Mouse (Mus musculus) bone marrow, adult 2 months (tissue): ENCODE measurements at regions not wholly inside any gene's neighbourhood (a gene's known extent, or its start where the extent isn't known, plus 50 kb on each side); places are given as distances from the start of the nearest gene placed in this dataset.

Experiments used
- H3K27ac ChIP-seq: fragments of 200-500 bp; 2 replicates; pipeline ENCODE4 v1.5.1; 2012; ENCODE audit warnings: low read depth, mild to moderate bottlenecking, control low read depth, inconsistent platforms, low read length; ENCODE audit not compliant: control insufficient read depth, poor library complexity, insufficient read depth
- H3K4me1 ChIP-seq: fragments of 200-500 bp; 2 replicates; pipeline ENCODE4 v1.6.1; 2011; ENCODE audit warnings: low read length; ENCODE audit not compliant: control insufficient read depth, insufficient read depth
- H3K4me3 ChIP-seq: fragments of 200-500 bp; replicated peaks from 2 replicates; pipeline ENCODE3; 2011; ENCODE audit warnings: mild to moderate bottlenecking, low read depth, low read length, control low read depth; ENCODE audit not compliant: control insufficient read depth
- CTCF ChIP-seq: fragments of 200-500 bp; IDR thresholded peaks from 2 replicates; pipeline ENCODE4 v1.5.1; 2011; ENCODE audit warnings: low read length, control low read depth; ENCODE audit not compliant: control insufficient read depth, insufficient read depth
- POLR2A ChIP-seq: fragments of 200-500 bp; IDR thresholded peaks from 2 replicates; pipeline ENCODE4 v1.6.1; 2011; ENCODE audit warnings: low read depth, mild to moderate bottlenecking, control low read depth, low read length, borderline replicate concordance; ENCODE audit not compliant: control insufficient read depth
- WGBS: fragments of 180-500 bp; shearing (Covaris S2); methylation state at CpG from one replicate; pipeline ENCODE4 v1.1.7; 2018; 5-methylcytosine and 5-hydroxymethylcytosine counted together

- no peak for TF ChIP-seq POLR2A
- TF ChIP-seq CTCF, result no peak
- Histone ChIP-seq H3K4me3 (no peak overlapping the region), H3K4me1 (no peaks in the 10 kb centered on the region), H3K27ac (no peak overlapping the region)
- 83% methylated on average over 6 of the region's 6 CpGs for WGBS
These were observed 126.5 kb upstream of the Tut7 start for GRCm38 (mm10) chr13:59949471-59949870.

DNA sequence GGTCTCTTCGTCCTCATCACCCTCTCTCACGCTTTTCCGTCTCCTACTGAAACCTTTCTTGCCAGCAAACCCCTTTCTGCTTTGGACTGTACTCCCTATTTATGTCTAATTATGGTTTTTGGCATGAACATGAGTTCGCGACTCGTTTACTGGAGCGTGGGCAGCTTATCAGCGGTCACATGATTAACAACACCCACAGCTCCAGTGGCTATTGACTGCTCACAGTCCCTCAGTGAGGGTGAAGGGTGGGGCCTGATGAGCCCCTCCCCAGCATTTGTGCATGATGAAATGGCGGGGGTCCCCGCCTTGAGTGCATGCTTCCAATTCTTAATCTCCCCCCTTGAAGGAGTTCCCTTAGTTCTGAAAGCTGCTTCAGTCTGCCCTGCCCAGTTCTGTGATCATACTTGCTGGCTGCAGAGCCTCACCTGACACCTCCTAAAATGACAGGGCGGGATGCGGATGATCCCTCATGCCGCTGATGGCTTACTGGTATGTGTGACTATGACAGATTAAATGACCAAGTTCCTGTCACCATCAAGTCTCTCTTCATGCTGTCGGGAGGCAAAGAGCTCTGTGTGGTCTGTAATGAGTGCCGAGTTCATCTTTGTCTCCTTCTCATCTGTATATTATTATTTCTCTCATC is 125.7 kb upstream of the Tut7 start:
- 77% methylated on average over 15 of the region's 15 CpGs for WGBS
- Histone ChIP-seq H3K27ac (no peak overlapping the region), H3K4me3 (no peak overlapping the region), H3K4me1 (no peaks in the 10 kb centered on the region)
- TF ChIP-seq CTCF, result no peak
- TF ChIP-seq POLR2A, result no peak

- no peaks in the 10 kb centered on the region for H3K4me1 ChIP-seq
- no peak overlapping the region for H3K27ac ChIP-seq
- 78% methylated on average over 5 of the region's 5 CpGs for WGBS
- TF ChIP-seq CTCF, result no peak
- TF ChIP-seq POLR2A, result no peak
- H3K4me3 ChIP-seq, result no peak overlapping the region
These were observed 124.5 kb upstream of the Tut7 start for GRCm38 (mm10) chr13:59947461-59947860.

- Histone ChIP-seq H3K27ac (no peak overlapping the region), H3K4me3 (no peak overlapping the region), H3K4me1 (no peaks in the 10 kb centered on the region)
- WGBS, result 42% methylated on average over 4 of the region's 4 CpGs
- TF ChIP-seq POLR2A, result no peak
- no peak for TF ChIP-seq CTCF
These were observed 123.6 kb upstream of the Tut7 start for GRCm38 (mm10) chr13:59946509-59946908.

DNA sequence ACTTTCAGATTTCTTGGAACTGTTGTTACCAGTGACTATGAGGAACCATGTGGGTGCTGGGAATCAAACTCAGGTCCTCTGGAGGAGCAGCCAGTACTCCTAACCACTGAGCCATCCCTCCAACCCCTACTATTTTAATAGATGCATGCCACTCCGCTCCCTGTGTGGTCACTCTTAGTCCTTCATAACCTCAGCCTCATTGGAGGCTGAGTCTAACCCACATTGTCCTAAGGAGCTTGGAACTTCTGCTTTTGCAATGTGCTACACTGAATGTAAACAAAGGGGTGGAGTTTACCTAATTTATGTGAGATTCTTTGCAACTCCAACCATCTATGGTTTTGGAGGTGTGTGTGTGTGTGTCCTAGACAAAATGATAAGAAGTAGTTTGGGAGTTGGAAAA is 122.7 kb upstream of the Tut7 start:
- Histone ChIP-seq H3K4me3 (no peak overlapping the region), H3K4me1 (no peaks in the 10 kb centered on the region), H3K27ac (no peak overlapping the region)
- WGBS, result 61% methylated on average over 1 of the region's 1 CpGs
- TF ChIP-seq CTCF (no peak), POLR2A (no peak)

DNA sequence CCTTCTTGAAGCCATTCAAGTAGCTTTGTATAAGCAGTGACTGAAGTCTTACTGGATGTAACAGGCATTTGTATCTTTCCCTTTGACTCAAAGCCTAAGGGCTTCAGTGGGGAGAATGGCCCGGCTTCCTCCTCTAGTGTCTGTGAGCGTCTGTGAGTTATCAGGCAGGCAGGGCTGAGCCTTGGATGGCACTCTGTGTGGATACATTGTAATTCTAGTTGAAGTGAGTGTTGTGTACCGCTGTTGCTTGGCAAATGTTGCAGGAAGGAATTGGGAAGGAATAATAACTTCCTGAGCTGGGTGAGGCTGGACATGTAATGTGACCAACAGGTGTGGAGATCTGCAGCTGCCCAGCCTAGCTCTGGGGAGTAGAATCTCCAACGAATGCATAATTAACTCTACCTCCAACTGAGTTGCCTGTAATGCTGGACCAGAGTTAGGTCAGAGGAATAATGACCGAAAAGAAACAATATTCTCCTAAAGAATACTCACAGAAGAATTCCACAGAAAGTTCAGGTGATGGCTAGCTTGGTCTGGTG is 120.7 kb upstream of the Tut7 start:
- no peak for TF ChIP-seq POLR2A
- WGBS, result 61% methylated on average over 5 of the region's 5 CpGs
- Histone ChIP-seq H3K27ac (no peak overlapping the region), H3K4me1 (no peaks in the 10 kb centered on the region), H3K4me3 (no peak overlapping the region)

GRCm38 (mm10) chr13:59943020-59943419 is 120.1 kb upstream of the Tut7 start:
- no peaks in the 10 kb centered on the region for H3K4me1 ChIP-seq
- TF ChIP-seq CTCF (no peak), POLR2A (no peak)
- 80% methylated on average over 3 of the region's 3 CpGs for WGBS
- no peak overlapping the region for H3K27ac ChIP-seq
- no peak overlapping the region for H3K4me3 ChIP-seq

DNA sequence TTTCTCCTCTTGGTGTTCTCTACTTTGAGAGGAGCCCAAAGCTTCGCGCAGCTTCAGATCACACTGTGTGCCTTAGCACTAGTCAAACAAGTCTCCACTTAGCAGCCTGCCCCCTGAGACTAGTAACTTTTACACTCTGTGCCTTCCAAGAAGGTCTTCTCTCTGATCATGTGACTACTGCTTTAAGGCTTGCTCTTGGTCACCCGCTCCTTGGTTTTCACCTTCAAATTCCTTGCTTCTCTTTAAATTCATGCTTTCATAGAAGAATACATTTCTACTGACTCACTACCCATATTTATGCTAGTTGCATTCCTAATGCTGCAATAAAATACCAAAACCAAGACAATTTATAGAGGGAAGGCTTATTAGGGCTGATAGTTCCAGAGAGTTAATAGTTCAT is 118.6 kb upstream of the Tut7 start:
- WGBS, result 76% methylated on average over 3 of the region's 3 CpGs
- Histone ChIP-seq H3K27ac (no peak overlapping the region), H3K4me3 (no peak overlapping the region), H3K4me1 (no peaks in the 10 kb centered on the region)
- TF ChIP-seq CTCF (no peak), POLR2A (no peak)
